Mouse (Mus musculus): Measurements from ENCODE around the gene Pde1a. TPM values are rescaled to one million over a fixed set of nuclear protein-coding genes. Genes with fewer than 3 reads are reported as not detected.
"Not testable (repeated sequence)": the region's sequence is repeated elsewhere in the genome, so short reads cannot be mapped to it uniquely, and the experiment has no call there.

Pde1a gene
- total and polyA plus RNA-seq, 2 experiments from 2014 or later: 13.2 to 17.0 TPM

GRCm38 (mm10) chr2:79865275-79865999 is 263.8 kb downstream of the Pde1a start:
- H3K4me2 ChIP-seq (ENCODE audit: low read depth, low read length, poor library complexity, severe bottlenecking): no peak overlapping the region

GRCm38 (mm10) chr2:79856874-79857273 is 272.4 kb downstream of the Pde1a start:
- Histone ChIP-seq H3K4me2 (ENCODE audit: low read depth, low read length, poor library complexity, severe bottlenecking) (no peak overlapping the region), H3K27me3 (ENCODE audit: insufficient read depth, low read length) (no peaks in the 10 kb centered on the region), H3K4me3 (ENCODE audit: low read depth, low read length) (no peak overlapping the region), H3K9ac (replicated peaks; ENCODE audit: low read length, poor library complexity, severe bottlenecking) (no peak overlapping the region), H3K36me3 (ENCODE audit: insufficient read depth, low read length) (no peaks in the 10 kb centered on the region), H3K4me1 (ENCODE audit: insufficient read depth, low read length) (no peaks in the 10 kb centered on the region), H3K9me3 (ENCODE audit: low read length) (no peaks in the 10 kb centered on the region), H3K27ac (ENCODE audit: low read depth, low read length) (no peak overlapping the region)
- no peak for ATAC-seq (ENCODE audit: low FRiP score)
- WGBS: 90% methylated on average over 1 of the region's 1 CpGs
- no peak for TF ChIP-seq CTCF (IDR thresholded peaks at IDR 0.05)
- DNase-seq (ENCODE audit: low spot score): no peak

More at GRCm38 (mm10) chr2:79865275-79865999, 263.8 kb downstream of the Pde1a start:
- Histone ChIP-seq H3K9ac (replicated peaks; ENCODE audit: low read length, poor library complexity, severe bottlenecking) (no peak overlapping the region), H3K36me3 (ENCODE audit: insufficient read depth, low read length) (no peaks in the 10 kb centered on the region), H3K9me3 (ENCODE audit: low read length) (no peaks in the 10 kb centered on the region), H3K4me1 (ENCODE audit: insufficient read depth, low read length) (no peaks in the 10 kb centered on the region), H3K27me3 (ENCODE audit: insufficient read depth, low read length) (no peaks in the 10 kb centered on the region), H3K4me3 (ENCODE audit: low read depth, low read length) (no peak overlapping the region), H3K27ac (ENCODE audit: low read depth, low read length) (no peak overlapping the region)
- peak; percentile 85 for ATAC-seq (ENCODE audit: low FRiP score)
- DNase-seq (ENCODE audit: low spot score): peak; percentile 83
- 42% methylated on average over 9 of the region's 9 CpGs for WGBS
- TF ChIP-seq CTCF (IDR thresholded peaks at IDR 0.05): peak; percentile 97

GRCm38 (mm10) chr2:79847396-79847795 is 281.9 kb downstream of the Pde1a start:
- not testable (repeated sequence) for H3K27ac ChIP-seq (ENCODE audit: low read depth, low read length); H3K9ac ChIP-seq (replicated peaks; ENCODE audit: low read length, poor library complexity, severe bottlenecking); H3K4me2 ChIP-seq (ENCODE audit: low read depth, low read length, poor library complexity, severe bottlenecking); H3K36me3 ChIP-seq (ENCODE audit: insufficient read depth, low read length); H3K4me1 ChIP-seq (ENCODE audit: insufficient read depth, low read length); H3K27me3 ChIP-seq (ENCODE audit: insufficient read depth, low read length); ATAC-seq (ENCODE audit: low FRiP score); H3K4me3 ChIP-seq (ENCODE audit: low read depth, low read length); H3K9me3 ChIP-seq (ENCODE audit: low read length); DNase-seq (ENCODE audit: low spot score)
- 89% methylated on average over 13 of the region's 13 CpGs for WGBS

- no peak overlapping the region for H3K4me3 ChIP-seq (ENCODE audit: low read depth, low read length)
- TF ChIP-seq CTCF (IDR thresholded peaks at IDR 0.05): no peak
- no peaks in the 10 kb centered on the region for H3K27me3 ChIP-seq (ENCODE audit: insufficient read depth, low read length)
- H3K9ac ChIP-seq (replicated peaks; ENCODE audit: low read length, poor library complexity, severe bottlenecking): no peak overlapping the region
- H3K4me2 ChIP-seq (ENCODE audit: low read depth, low read length, poor library complexity, severe bottlenecking): no peak overlapping the region
- no peaks in the 10 kb centered on the region for H3K9me3 ChIP-seq (ENCODE audit: low read length)
- DNase-seq (ENCODE audit: low spot score): no peak
- no peak for ATAC-seq (ENCODE audit: low FRiP score)
- WGBS: 77% methylated on average over 5 of the region's 5 CpGs
- H3K4me1 ChIP-seq (ENCODE audit: insufficient read depth, low read length): no peaks in the 10 kb centered on the region
- H3K27ac ChIP-seq (ENCODE audit: low read depth, low read length): no peak overlapping the region
- H3K36me3 ChIP-seq (ENCODE audit: insufficient read depth, low read length): no peaks in the 10 kb centered on the region
Measured at GRCm38 (mm10) chr2:79839513-79839912, 289.7 kb downstream of the Pde1a start.

- WGBS: 81% methylated on average over 6 of the region's 6 CpGs
- TF ChIP-seq CTCF (IDR thresholded peaks at IDR 0.05): no peak
- Histone ChIP-seq H3K9ac (replicated peaks; ENCODE audit: low read length, poor library complexity, severe bottlenecking) (no peak overlapping the region), H3K4me1 (ENCODE audit: insufficient read depth, low read length) (no peaks in the 10 kb centered on the region), H3K27ac (ENCODE audit: low read depth, low read length) (no peak overlapping the region), H3K9me3 (ENCODE audit: low read length) (no peaks in the 10 kb centered on the region), H3K4me2 (ENCODE audit: low read depth, low read length, poor library complexity, severe bottlenecking) (no peak overlapping the region), H3K27me3 (ENCODE audit: insufficient read depth, low read length) (no peaks in the 10 kb centered on the region), H3K36me3 (ENCODE audit: insufficient read depth, low read length) (no peaks in the 10 kb centered on the region), H3K4me3 (ENCODE audit: low read depth, low read length) (no peak overlapping the region)
- DNase-seq (ENCODE audit: low spot score) (no peak), ATAC-seq (ENCODE audit: low FRiP score) (no peak)
Measured at GRCm38 (mm10) chr2:79839090-79839489, 290.2 kb downstream of the Pde1a start.

GRCm38 (mm10) chr2:79825853-79826252 is 303.4 kb downstream of the Pde1a start:
- Histone ChIP-seq H3K4me3 (ENCODE audit: low read depth, low read length) (no peak overlapping the region), H3K9me3 (ENCODE audit: low read length) (no peaks in the 10 kb centered on the region), H3K27ac (ENCODE audit: low read depth, low read length) (no peak overlapping the region), H3K4me2 (ENCODE audit: low read depth, low read length, poor library complexity, severe bottlenecking) (no peak overlapping the region), H3K4me1 (ENCODE audit: insufficient read depth, low read length) (no peaks in the 10 kb centered on the region), H3K9ac (replicated peaks; ENCODE audit: low read length, poor library complexity, severe bottlenecking) (no peak overlapping the region), H3K36me3 (ENCODE audit: insufficient read depth, low read length) (no peaks in the 10 kb centered on the region), H3K27me3 (ENCODE audit: insufficient read depth, low read length) (no peaks in the 10 kb centered on the region)
- ATAC-seq (ENCODE audit: low FRiP score): no peak
- TF ChIP-seq CTCF (IDR thresholded peaks at IDR 0.05): no peak
- 93% methylated on average over 4 of the region's 4 CpGs for whole genome bisulfite sequencing
- no peak for DNase-seq (ENCODE audit: low spot score)

All from midbrain, postnatal 0 days (tissue).